Mouse (Mus musculus) kidney, embryonic 16.5 days (tissue): Measurements from ENCODE around the gene Grb2. TPM values are rescaled to one million over a fixed set of nuclear protein-coding genes. Genes with fewer than 3 reads are reported as not detected.
A peak's percentile ranks its signal among the peaks of the same experiment; 100 is the strongest.

ENCODE experiments used
- ATAC-seq: fragments of 200-750 bp; cut with Nextera tagmentation; 2 replicates; pipeline ENCODE4 v1.8.0; 2017; ENCODE audit warnings: moderate TSS enrichment; ENCODE audit not compliant: low FRiP score, low TSS enrichment
- H3K27ac ChIP-seq: fragments of 300-500 bp; sonication (generic); 2 replicates; pipeline ENCODE4 v1.5.1; 2014; ENCODE audit warnings: low read length
- H3K27me3 ChIP-seq: fragments of 300-500 bp; sonication (generic); 2 replicates; pipeline ENCODE4 v1.6.1; 2014; ENCODE audit warnings: low read length, control low read depth, mixed read lengths; ENCODE audit not compliant: insufficient read depth
- H3K36me3 ChIP-seq: fragments of 300-500 bp; sonication (generic); 2 replicates; pipeline ENCODE4 v1.6.1; 2014; ENCODE audit warnings: low read length, control low read depth, mixed read lengths; ENCODE audit not compliant: insufficient read depth
- H3K4me1 ChIP-seq: fragments of 300-500 bp; sonication (generic); 2 replicates; pipeline ENCODE4 v1.6.1; 2014; ENCODE audit warnings: low read length, control low read depth, mixed read lengths; ENCODE audit not compliant: insufficient read depth
- H3K4me2 ChIP-seq: fragments of 300-500 bp; sonication (generic); replicated peaks from 2 replicates; pipeline ENCODE4 v1.6.1; 2014; ENCODE audit warnings: low read depth, low read length
- H3K4me3 ChIP-seq: fragments of 300-500 bp; sonication (generic); 2 replicates; pipeline ENCODE4 v1.5.1; 2014; ENCODE audit warnings: mild to moderate bottlenecking, low read length
- H3K9ac ChIP-seq: fragments of 300-500 bp; sonication (generic); replicated peaks from 2 replicates; pipeline ENCODE4 v1.6.1; 2014; ENCODE audit warnings: low read length
- H3K9me3 ChIP-seq: fragments of 300-500 bp; sonication (generic); 2 replicates; pipeline ENCODE4 v1.6.1; 2016; ENCODE audit warnings: low read length, control low read depth
- WGBS: fragments of 180-500 bp; shearing (Covaris S2); extraction: QIAGEN DNeasy Blood & Tissue Kit; methylation state at CpG from one replicate; pipeline ENCODE4 v1.1.7; 2014; 5-methylcytosine and 5-hydroxymethylcytosine counted together
- polyA plus RNA-seq: library from polyadenylated mRNA; unstranded; fragments of >200 nt; fragmentation: Nextera tagmentation; extraction: Ambion mirVana; gene quantifications from 2 replicates; pipeline ENCODE4 v1.2.1, GENCODE M21; 2015

The Grb2 gene
- polyA plus RNA-seq, 1 experiment from 2014 or later = 87.0 TPM

GRCm38 (mm10) chr11:115677511-115677910, 30.9 kb downstream of the Grb2 start:
- Histone ChIP-seq H3K27ac (no peak overlapping the region), H3K4me1 (no peaks in the 10 kb centered on the region), H3K27me3 (no peaks in the 10 kb centered on the region), H3K9ac (no peak overlapping the region), H3K4me3 (no peak overlapping the region), H3K36me3 (peaks cover 22% of the 10 kb centered on the region; the same call in 1 of the 2 replicates), H3K4me2 (no peak overlapping the region), H3K9me3 (no peaks in the 10 kb centered on the region)
- 81% methylated on average over 3 of the region's 3 CpGs for WGBS
- ATAC-seq = no peak

- Histone ChIP-seq H3K9ac (no peak overlapping the region), H3K4me1 (no peaks in the 10 kb centered on the region), H3K36me3 (peaks cover 22% of the 10 kb centered on the region; the same call in 1 of the 2 replicates), H3K4me2 (no peak overlapping the region), H3K4me3 (no peak overlapping the region), H3K27ac (no peak overlapping the region), H3K27me3 (no peaks in the 10 kb centered on the region), H3K9me3 (no peaks in the 10 kb centered on the region)
- WGBS = 83% methylated on average over 8 of the region's 8 CpGs
- no peak for ATAC-seq
Observed at GRCm38 (mm10) chr11:115676738-115677137, 31.7 kb downstream of the Grb2 start.

- Histone ChIP-seq H3K9ac (no peak overlapping the region), H3K27me3 (no peaks in the 10 kb centered on the region), H3K4me1 (peaks cover 14% of the 10 kb centered on the region), H3K4me3 (no peak overlapping the region), H3K9me3 (no peaks in the 10 kb centered on the region), H3K36me3 (peaks cover 16% of the 10 kb centered on the region; the same call in 1 of the 2 replicates), H3K27ac (no peak overlapping the region), H3K4me2 (no peak overlapping the region)
- ATAC-seq = no peak
- WGBS = 75% methylated on average over 9 of the region's 9 CpGs
Observed at GRCm38 (mm10) chr11:115674235-115674865, 34.0 kb downstream of the Grb2 start.

- 82% methylated on average over 9 of the region's 9 CpGs for WGBS
- no peak overlapping the region for H3K27ac ChIP-seq
Observed at GRCm38 (mm10) chr11:115673471-115674234, 34.7 kb downstream of the Grb2 start.

GRCm38 (mm10) chr11:115672226-115672987, 36.0 kb downstream of the Grb2 start:
- Histone ChIP-seq H3K9me3 (no peaks in the 10 kb centered on the region), H3K4me3 (no peak overlapping the region), H3K4me2 (no peak overlapping the region), H3K27ac (no peak overlapping the region), H3K9ac (no peak overlapping the region), H3K27me3 (no peaks in the 10 kb centered on the region), H3K4me1 (peaks cover 14% of the 10 kb centered on the region), H3K36me3 (0 out of 2 replicates have a peak, but pooled peaks cover 6% of the 10 kb centered on the region)
- no peak for ATAC-seq
- WGBS = 79% methylated on average over 7 of the region's 7 CpGs

More at GRCm38 (mm10) chr11:115673471-115674234, 34.7 kb downstream of the Grb2 start:
- peaks cover 14% of the 10 kb centered on the region; the same call in 1 of the 2 replicates for H3K36me3 ChIP-seq
- ATAC-seq = no peak
- H3K4me3 ChIP-seq = no peak overlapping the region
- no peaks in the 10 kb centered on the region for H3K27me3 ChIP-seq
- no peak overlapping the region for H3K9ac ChIP-seq
- peaks cover 14% of the 10 kb centered on the region for H3K4me1 ChIP-seq
- no peaks in the 10 kb centered on the region for H3K9me3 ChIP-seq
- H3K4me2 ChIP-seq = no peak overlapping the region

- H3K27ac ChIP-seq = peak overlapping the region; percentile 8
- no peaks in the 10 kb centered on the region for H3K9me3 ChIP-seq
- no peak overlapping the region; the same call in 1 of the 2 replicates for H3K9ac ChIP-seq
- 22% methylated on average over 5 of the region's 5 CpGs for WGBS
- H3K4me2 ChIP-seq = no peak overlapping the region
- no peak overlapping the region for H3K4me3 ChIP-seq
- ATAC-seq = no peak; the same call in 1 of the 2 replicates
- no peaks in the 10 kb centered on the region for H3K27me3 ChIP-seq
- peaks cover 14% of the 10 kb centered on the region for H3K4me1 ChIP-seq
- no peaks in the 10 kb centered on the region for H3K36me3 ChIP-seq
Observed at GRCm38 (mm10) chr11:115670451-115671050, 37.8 kb downstream of the Grb2 start.

GRCm38 (mm10) chr11:115663676-115664335, 44.6 kb downstream of the Grb2 start:
- Histone ChIP-seq H3K4me2 (no peak overlapping the region), H3K9ac (no peak overlapping the region), H3K9me3 (no peaks in the 10 kb centered on the region), H3K27ac (no peak overlapping the region), H3K4me3 (no peak overlapping the region), H3K27me3 (no peaks in the 10 kb centered on the region), H3K4me1 (no peaks in the 10 kb centered on the region), H3K36me3 (no peaks in the 10 kb centered on the region)
- ATAC-seq = no peak
- WGBS = 77% methylated on average over 4 of the region's 4 CpGs

GRCm38 (mm10) chr11:115660376-115660775, 48.0 kb downstream of the Grb2 start:
- no peaks in the 10 kb centered on the region for H3K4me1 ChIP-seq
- no peaks in the 10 kb centered on the region for H3K27me3 ChIP-seq
- H3K4me3 ChIP-seq = no peak overlapping the region
- H3K4me2 ChIP-seq = no peak overlapping the region
- 95% methylated on average over 4 of the region's 4 CpGs for WGBS
- H3K36me3 ChIP-seq = peaks cover 2% of the 10 kb centered on the region; the same call in 1 of the 2 replicates
- no peaks in the 10 kb centered on the region for H3K9me3 ChIP-seq
- H3K27ac ChIP-seq = no peak overlapping the region
- no peak overlapping the region for H3K9ac ChIP-seq
- no peak for ATAC-seq

GRCm38 (mm10) chr11:115658521-115658920, 49.9 kb downstream of the Grb2 start:
- WGBS = 81% methylated on average over 6 of the region's 6 CpGs
- no peak for ATAC-seq
- no peak overlapping the region for H3K4me2 ChIP-seq
- H3K9me3 ChIP-seq = no peaks in the 10 kb centered on the region
- no peak overlapping the region for H3K27ac ChIP-seq
- H3K4me3 ChIP-seq = no peak overlapping the region
- H3K36me3 ChIP-seq = peaks cover 10% of the 10 kb centered on the region; the same call in 1 of the 2 replicates
- H3K27me3 ChIP-seq = no peaks in the 10 kb centered on the region
- no peaks in the 10 kb centered on the region for H3K4me1 ChIP-seq
- H3K9ac ChIP-seq = no peak overlapping the region
